Mouse (Mus musculus) retina, postnatal 7 days (tissue): Measurements from ENCODE around the gene Eya3.
A peak's percentile ranks its signal among the peaks of the same experiment; 100 is the strongest.
"Not testable (repeated sequence)": the region's sequence is repeated elsewhere in the genome, so short reads cannot be mapped to it uniquely, and the experiment has no call there.

Experiments
- DNase-seq: peaks from one replicate; pipeline ENCODE4 v3.0.0-alpha.2; 2012; ENCODE audit warnings: low read depth, low spot score

Gene Eya3

DNA sequence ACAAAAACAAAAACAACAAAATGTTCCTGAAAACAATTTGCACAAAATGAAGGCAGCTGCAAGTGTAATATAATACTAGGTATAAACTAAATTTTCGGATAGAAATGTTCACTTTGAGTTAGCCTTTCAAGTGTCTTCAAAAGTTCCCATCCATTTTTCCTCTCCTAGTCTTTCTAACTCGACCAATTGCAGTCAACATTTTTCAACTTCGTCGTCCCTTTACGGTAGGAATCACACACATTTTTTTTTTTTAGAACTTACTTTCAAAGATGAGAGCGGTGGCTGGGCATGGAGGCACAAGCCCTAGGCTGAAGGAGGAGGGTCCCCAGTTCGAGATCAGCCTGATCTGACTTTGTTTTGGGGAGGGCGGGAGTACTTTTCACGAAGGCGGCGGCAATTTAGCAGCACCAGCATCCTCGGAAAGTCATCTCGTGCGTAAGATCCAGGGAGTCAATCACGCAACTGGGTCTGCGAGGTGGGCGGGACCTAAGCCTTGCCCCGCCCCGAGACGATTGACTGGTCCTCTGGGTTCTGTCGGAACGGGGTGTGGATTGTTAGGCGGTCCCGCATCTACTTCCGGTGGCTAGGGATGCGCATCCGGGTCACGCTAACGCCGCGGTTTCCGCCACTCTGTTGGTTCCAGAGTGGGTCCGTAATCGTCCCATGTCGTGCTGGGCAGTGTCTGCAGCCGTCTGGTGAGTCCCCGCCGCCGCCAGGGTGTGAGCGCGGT, at the start of gene Eya3:
Gene Eya3 (plus strand): TSS at position 527 of the 730 bp plus-strand sequence.
- peak; percentile 89 for DNase-seq

DNA sequence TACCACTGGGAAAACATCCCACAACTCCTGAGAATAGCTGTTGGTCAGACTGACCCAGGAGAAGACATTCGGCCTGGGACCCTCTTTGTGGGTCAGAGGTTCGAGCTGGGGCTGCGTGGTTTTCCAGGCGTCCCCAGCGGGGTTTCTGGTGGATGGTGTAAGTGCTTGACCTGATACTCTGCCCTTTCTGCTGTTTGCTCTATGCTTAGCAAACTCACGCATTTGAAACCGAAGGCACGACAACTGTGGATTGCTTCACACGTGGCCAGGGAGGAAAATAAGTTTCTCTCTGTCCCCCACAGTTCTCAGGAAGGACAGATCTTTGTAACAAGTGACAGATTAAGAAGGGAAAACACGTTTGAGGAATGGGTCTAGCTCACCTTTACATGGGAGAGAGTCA, 48.1 kb upstream of the Eya3 start:
- no peak for DNase-seq

DNA sequence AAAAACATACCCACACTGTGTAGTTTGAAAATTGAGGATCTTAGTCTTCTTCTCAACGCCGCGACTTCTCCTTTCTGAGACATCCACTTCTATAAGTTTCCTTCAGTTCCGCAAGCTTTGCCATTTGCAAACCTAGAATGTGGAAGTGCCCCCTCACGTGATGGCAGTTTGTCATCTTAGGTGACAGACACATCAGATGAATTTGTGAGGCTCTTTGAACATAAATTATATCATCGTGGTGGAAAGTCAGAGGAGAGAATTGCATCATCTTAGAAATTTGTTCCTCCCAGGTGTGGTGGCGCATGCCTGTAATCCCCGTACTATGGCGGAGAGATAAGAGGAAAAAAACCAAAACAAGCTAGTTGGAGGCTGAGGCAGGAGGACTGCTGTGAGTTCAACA, 45.8 kb upstream of the Eya3 start:
- no peak for DNase-seq

DNA sequence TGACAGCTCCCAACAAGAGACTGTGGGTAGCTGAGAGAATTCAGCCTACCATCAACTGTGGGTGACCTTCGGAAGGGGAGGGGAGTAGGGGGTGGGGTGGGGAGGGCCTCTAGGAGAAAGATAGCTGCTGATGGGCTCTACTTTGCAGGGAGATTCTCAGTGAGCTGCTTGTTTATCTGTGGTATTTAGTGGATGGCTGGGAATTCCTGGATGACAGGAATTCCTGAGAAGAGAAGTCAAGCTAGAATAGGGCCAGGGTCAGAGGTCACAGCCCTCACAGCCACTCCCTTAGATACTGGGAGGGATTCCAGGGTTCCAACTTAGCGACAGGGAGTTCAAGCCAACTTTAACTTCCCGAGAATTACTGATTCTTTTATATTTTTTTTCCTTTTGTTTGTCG, 44.6 kb upstream of the Eya3 start:
- no peak for DNase-seq

DNA sequence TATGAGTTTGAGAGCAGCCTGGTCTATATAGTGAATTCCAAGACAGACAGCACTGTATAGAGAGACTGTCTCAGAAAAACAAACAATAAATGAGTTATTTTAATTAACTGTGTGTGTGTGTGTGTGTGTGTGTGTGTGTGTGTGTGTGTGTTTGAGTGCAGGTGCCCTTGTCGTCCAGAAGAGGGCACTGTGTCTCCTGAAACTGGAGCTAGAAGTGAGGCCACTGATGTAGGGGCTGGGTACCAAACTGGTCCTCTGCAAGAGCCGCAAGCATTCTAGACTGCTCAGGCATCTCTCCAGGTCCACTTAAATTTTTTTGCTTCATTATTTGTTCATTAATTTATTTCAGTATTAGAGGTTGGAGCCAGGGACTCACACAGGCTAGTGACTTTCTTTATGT, 39.9 kb upstream of the Eya3 start:
- no peak for DNase-seq

DNA sequence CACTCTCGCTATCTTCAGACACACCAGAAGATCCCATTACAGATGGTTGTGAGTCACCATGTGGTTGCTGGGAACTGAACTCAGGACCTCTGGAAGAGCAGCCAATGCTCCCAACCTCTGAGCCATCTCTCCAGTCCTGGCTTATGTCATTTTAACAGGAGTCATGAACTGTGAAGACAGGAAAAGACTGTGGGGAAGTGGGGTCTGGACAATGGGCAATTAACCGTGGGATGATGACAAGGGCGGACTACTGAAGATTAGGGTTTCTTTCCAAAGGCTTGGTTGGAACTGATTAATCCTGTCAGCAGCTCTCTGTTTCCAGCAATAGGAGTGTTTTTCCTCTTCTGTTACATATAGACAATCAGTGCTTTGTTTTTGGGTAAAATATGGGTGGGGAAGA, 39.0 kb upstream of the Eya3 start:
- DNase-seq = no peak

DNA sequence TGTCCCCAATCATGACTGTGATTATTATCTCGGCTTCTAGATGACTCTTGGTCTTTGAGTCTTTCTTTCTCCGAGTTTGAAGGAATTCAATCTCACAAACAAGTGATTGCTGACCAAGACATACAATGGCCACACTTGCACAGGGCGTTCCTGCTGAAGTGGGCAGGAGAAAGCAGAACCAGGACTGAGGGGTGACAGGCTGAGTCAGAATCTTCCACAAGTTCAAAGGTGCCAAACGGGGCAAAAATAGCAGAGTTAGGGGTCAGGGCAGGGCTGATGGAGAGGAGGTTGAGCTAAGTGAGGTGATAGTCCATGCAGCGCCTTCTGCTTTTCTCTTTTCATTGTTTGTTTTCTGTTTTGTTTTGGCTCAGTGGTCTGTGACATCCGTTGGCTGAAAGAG, 38.3 kb upstream of the Eya3 start:
- no peak for DNase-seq

DNA sequence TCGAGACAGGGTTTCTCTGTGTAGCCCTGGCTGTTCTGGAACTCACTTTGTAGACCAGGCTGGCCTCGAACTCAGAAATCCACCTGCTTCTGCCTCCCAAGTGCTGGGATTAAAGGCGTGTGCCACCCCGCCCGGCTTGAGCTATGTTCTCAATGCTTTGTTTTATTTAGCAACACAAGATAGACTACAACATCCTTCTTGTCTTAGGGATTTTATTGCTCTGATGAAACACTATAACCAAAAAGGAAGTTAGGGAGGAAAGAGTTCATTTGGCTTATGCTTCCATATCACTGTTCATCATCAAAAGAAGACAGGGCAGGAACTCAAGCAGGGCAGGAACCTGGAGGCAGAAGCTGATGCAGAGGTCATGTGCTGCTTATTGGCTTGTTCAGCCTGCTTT, 37.5 kb upstream of the Eya3 start:
- DNase-seq = not testable (repeated sequence)

DNA sequence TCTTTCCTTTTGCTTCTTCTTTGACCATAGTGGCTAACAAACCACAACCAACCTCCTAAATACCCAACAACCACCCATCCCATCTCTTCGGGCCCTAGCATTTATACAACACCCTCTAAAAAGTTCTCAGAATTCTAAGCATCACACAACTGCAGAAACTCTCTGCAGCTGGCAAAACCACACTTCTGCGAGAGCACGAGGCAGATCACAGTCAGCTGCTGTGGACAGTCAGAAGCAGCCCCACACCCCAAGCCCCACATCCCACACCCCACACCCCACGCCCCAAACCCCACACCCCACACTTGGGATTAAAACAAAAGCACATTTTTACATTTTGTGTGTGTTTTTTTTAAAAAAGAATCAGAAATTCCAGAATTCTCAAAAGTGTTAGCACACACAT, 35.3 kb upstream of the Eya3 start:
- DNase-seq = no peak

DNA sequence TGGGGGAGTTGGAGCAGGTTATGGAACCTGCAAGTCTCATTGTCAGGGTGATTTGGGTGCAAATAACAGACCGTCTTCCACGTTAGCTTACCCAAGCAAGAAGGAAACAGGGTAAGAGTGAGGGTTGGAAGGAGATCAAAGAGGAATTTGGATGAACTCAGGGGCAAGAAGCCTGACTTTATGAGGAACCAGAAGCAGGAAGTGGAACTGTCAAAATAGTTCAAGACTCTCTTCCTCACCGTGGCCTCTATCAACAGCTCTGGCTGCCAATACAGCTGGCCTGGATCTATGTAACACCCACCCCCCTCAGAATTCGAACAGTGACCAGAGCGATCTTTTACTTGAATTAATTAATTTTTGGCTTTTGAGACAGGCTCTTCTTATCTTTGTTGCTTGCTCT, 33.0 kb upstream of the Eya3 start:
- DNase-seq = no peak

DNA sequence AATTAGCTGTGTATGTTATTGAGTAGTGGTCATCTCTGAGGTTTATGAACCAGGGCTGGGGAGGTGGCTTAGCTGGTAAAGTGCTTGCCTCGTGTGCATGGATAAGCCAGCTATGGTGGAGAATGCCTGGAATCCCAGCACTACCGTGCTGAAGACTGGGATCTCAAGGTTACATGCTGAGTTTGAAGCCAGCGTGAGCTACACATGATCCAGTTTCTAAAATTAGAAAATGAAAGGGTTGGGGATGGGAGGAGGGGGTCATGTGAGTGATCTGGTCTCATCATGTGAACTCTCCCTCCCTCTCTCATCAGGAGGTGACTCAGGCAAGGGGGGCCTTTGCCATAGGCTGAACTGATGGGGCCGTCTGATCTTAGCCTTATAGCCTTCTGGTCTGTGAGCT, 30.6 kb upstream of the Eya3 start:
- DNase-seq = no peak

DNA sequence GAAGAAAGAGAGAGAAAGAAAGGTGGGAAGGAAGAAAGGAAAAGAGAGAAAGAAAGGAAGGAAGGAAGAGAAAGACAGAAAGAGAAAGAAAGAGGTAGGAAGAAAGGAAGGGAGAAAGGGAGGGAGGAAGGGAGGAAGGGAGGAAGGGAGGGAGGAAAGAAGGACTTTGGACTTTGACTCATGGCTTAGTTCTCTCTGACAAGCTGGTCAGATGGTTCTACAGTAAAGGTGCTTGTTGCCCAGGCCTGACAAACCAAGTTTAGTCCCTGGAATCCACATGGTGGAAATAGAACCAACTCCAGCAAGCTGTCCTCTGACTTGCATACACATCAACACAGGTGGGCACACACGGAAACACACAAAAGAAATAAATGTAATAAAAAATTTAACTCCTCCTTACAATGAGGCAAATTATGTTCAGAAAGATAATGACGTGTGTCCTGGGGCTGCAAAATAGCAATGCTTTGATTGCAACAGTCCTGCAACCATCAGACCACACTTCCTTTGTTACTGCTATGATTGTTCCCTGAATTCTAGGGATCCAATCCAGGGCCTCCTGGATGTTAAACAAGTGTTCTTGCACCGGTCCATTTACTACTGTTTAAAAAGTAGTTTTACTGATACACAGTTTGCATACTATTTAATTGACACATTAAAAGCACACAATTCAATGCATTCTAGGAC, 28.3 kb upstream of the Eya3 start:
- DNase-seq = no peak

DNA sequence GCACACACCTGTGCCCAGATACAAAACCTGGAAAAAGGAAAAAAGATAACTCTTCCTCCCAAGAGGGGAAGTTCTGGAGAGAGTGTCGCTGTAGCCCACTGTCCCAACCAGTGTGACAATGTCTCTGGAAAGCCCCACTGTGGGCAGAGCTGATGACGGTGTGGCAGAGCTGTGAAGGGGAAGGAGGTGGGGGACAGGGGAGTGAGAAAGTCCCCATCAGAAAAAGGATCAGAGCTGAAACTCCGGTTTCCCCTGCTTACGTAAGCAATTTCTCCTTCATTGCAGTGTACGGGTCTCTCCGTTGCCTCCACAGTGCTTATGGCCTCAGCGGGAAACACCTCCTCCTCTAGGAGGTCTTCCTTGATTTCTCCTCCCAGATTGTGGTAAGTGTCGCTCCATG, 27.5 kb upstream of the Eya3 start:
- DNase-seq = no peak

DNA sequence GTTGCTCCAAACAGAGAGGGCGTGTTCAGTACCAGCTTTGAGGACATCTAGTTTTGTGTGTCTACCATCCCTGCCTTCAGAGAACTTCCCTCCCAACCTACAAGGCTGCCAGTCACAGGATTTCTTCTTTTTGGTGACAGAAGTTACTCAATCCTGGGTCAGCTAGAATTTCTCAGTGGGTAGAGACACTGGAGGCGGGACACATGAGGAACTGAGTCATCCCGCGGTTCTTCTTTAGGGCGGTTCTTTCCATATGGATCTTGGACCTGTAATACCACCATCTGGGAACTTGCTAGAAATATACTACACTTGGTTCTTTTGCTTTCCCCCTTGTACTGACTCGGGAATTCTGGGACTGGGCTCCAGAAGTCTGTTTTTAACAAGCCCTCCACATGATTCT, 20.9 kb upstream of the Eya3 start:
- no peak for DNase-seq

DNA sequence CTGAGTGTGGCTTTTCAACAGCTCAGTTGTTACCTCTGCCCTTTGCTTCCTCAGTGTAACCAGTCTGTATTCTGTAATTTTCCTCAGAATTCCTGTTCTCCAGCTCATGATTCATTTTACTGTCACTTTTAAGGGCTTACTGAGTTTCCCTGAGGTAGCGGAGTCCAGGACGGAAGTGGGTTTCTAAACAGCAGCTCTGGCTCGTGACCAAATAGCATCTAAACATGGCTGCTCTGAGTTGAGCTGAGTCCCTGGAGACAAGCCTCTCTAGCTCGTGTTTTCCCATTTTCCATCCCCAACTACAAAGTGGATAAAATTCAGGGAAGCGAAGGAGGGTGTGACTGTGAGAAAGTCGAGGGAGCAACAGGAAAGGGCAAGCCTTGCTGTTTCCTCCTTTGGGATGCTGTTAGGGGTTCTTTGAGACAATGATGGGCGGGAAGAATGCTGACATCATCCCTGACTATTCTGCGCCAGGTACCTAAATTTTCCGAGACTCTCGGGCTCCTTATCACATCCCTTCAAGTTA, 19.9 kb upstream of the Eya3 start:
- no peak for DNase-seq

DNA sequence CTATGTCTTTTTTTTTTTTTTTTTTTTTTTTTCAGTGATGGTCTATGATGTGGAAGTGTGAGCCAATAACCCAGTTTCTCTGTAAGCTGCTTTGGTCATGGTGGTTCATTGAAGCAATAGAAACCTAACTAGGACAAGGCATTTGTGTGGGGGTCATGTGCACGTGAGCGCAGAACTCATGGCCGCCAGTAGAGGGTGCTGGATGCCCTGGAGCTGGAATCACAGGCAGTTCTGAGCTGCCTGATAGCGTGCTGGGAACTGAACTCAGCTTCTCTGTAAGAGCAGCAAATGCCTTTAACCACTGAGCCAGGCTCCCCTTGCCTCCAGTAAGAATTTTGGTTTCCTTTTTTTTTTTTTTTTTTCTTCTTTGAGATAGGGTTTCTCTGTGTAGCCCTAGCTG, 18.7 kb upstream of the Eya3 start:
- DNase-seq = no peak

DNA sequence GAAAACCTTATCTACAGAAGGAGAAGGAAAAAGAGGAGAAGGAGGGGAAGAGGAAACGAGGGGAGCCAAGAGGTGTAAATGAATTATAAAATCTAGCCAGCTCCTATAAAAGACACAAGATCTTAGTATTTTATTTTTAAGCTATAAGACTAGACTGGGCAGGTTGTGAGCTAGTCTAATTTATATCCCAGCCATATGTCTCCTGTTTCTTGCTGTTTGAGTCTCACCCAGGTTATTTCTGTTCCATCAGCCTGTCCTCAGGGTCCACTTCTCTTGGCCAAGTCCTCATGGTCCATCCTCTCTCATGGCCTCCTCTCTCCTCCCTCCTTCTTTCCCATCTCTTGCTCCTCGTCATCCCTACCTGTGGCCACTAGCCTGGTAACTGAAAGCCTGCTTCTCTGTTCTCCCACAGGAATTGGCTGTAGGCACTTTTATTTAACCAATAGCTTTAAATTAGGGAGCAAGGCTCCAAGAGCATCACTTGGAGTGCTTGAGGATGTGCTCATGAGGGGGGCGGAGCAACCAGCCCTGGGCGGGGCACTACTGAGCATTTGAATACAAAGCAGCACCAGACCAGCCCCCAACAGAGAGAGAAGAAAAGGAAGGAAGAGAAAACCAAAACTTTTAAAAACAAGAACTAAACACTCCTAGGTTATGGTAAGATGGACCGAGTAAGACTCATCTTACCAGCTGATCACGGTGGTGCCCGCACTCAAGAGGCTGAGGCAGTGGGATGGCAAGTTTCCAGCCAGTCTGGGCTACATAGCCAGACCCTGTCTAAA, 17.3 kb upstream of the Eya3 start:
- no peak for DNase-seq

DNA sequence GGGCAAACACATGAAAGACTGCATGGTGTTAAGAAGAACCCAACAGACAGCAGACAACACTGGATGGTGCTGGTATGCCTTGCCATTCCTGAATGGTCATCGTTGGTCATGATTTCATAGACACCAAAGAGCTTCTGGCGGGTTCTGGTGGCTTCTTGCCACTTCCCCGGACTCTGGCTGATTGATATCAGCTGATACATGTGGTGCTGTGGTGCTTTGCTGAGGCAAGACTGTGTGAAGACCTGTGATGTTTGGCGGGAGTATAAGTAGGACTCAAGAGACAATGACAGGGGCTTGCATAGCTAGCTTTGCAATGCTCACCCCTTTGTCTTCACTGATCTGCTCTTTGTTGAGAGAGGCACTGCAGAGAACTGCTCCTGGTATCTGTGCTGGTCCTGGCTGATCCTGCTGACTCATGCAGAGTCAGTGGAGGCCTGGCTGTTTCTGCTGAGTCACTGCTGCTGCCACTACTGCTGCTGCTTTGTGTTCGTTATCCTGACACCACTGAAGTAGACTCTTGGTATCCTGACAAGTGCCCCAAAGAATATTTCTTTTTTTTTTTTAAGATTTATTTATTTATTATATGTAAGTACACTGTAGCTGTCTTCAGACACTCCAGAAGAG, 14.6 kb upstream of the Eya3 start:
- no peak for DNase-seq

DNA sequence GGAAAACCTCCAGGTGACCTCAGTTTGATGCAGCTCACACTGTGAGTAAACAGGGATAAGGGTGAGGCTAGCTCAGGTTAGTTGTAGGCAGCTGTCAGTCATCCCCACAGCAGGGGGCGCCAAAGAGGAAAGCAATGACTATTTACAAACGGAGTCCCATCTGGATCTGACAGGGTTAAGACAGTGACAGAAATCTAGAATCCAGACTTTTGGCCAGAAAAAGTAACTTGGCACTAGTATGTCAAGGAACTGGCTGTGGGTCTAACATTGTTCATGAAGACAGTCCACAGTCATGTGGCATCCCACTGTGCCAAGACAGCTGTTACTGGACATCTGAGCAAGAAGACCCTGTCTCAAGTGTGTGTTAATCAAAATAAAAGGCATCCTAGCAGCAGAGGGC, 10.0 kb upstream of the Eya3 start:
- DNase-seq = no peak

DNA sequence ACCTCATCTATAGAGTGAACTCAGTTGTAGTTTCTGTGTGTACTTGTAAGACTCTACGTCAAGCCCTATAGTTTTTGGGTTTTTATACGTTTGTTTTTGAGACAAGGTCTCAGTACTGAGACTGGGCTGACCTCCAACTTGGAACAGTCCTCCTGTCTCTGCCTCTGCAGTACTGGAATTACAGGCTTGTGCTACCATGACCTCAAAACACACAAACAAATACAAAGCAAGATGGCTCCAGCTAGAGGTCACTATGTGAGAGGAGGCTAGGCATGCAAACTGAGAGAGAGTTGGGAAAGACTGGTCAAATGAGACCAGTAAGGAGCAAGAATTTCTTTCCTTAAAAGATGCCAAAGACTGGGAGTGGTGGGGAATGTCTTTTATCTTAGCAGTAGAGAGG, 2.8 kb upstream of the Eya3 start:
- DNase-seq = no peak

DNA sequence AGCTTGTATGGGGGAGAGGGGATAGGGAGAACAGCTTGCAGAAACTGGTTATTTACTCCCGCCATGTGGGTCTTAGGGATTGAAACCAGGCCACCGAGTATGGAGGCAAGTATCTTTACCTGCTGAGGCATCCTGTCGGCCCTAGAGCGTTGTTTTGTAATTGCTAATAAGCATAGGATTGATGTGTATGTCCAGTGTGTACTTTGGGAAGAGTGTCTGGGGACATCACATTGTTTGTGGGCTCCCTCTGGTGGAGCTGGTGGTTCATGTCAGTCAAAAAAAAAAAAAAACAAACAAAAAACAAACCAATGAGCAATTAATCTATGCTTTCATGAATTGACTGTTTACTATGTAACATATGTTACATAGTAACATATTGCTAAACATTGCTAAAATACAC, 2.2 kb upstream of the Eya3 start:
- peak; percentile 27 for DNase-seq

DNA sequence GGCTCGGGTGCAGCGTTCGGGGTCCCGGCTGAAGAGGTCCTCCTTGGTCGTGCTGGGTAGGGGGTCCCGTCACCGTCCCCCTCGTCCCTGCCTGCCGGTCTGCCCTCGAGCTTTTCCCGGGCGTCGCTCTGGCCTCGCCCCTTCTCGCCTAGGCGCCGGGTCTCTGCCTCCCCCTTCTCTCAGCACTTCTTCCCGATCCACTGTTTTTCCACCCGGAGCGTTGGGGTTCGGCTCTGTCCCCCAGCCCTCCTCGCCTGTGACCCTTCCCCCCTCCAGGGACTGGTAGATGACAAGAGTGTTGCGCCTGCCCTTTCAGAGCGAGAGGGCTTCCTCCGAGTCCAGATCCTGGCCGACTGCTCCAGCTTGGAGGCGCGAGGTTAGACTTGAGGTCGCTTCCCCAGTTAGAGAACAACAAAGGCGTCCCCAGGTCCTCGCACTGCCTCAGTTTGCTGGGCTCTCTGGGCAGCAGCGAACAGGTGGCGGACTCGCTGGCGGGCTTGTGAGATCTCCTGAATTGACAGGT, 465 bp downstream of the Eya3 start:
- DNase-seq = no peak
